Mouse (Mus musculus): ENCODE measurements around the gene Lrrc1. TPM values are rescaled to one million over a fixed set of nuclear protein-coding genes. Genes with fewer than 3 reads are reported as not detected.
A peak's percentile ranks its signal among the peaks of the same experiment; 100 is the strongest.

Lrrc1 gene
- total and polyA plus RNA-seq, 3 experiments: 5.3 to 12.1 TPM; not detected in 1

DNA sequence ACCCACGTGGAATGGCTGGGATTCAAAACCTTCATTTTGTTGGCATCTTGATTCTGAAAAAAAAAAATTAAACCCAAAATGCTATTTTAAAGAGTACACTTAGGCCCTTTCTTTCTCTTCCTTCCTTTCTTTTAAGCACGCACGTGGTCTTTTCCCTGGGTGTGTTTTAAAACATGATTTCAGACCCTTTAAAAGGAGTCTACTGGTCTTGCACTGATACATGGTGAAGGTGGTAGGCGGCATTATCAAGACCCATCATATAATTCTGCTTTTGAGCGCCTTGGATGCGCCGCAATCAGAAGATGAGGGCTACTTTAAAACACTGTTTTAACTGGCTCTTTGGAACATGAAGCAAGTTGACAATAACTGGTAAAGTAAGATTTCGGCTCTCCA, 115.9 kb downstream of the Lrrc1 start:
- no peaks in the 10 kb centered on the region for H3K27me3 ChIP-seq (ENCODE audit: control insufficient read depth in 1 of 2, insufficient read depth in 2 of 2, low read length in 2 of 2)
- TF ChIP-seq MXI1 (IDR thresholded peaks at IDR 0.05; ENCODE audit: low read depth, low read length) (peak; percentile 55), KAT2A (conservative IDR thresholded peaks at IDR 0.05; ENCODE audit: low read depth, low read length) (no peak), CHD2 (IDR thresholded peaks at IDR 0.05; ENCODE audit: low read length) (no peak), TCF12 (IDR thresholded peaks at IDR 0.05; ENCODE audit: low read depth, low read length) (no peak), GATA1 (IDR thresholded peaks at IDR 0.05; ENCODE audit: low read depth, low read length) (0 out of 2 replicates have a peak, but pooled peaks have one; percentile 22), RCOR1 (IDR thresholded peaks at IDR 0.05; ENCODE audit: low read depth, low read length) (peak; percentile 49; the same call in 1 of the 2 replicates), SMC3 (IDR thresholded peaks at IDR 0.05; ENCODE audit: low read depth, low read length) (no peak), ELF1 (IDR thresholded peaks at IDR 0.05; ENCODE audit: low read depth, low read length) (no peak), TAL1 (IDR thresholded peaks at IDR 0.05; ENCODE audit: low read length) (no peak), POLR2AphosphoS2 (IDR thresholded peaks at IDR 0.05; ENCODE audit: low read length) (no peak), MAX (IDR thresholded peaks at IDR 0.05; ENCODE audit: low read length) (peak; percentile 69), MYC (IDR thresholded peaks at IDR 0.05; ENCODE audit: low read depth, low read length) (peak; percentile 72; the same call in 1 of the 2 replicates), CHD1 (IDR thresholded peaks at IDR 0.05; ENCODE audit: low read depth, low read length) (no peak), UBTF (IDR thresholded peaks at IDR 0.05; ENCODE audit: borderline replicate concordance, insufficient read depth, low read depth, low read length) (no peak)
- no peaks in the 10 kb centered on the region for H3K9me3 ChIP-seq (replicated peaks; ENCODE audit: insufficient read depth, low read length)
- peak overlapping the region; percentile 60 for H3K9ac ChIP-seq (ENCODE audit: control insufficient read depth, low read depth, low read length, poor library complexity, severe bottlenecking)
- H3K79me2 ChIP-seq (ENCODE audit: control insufficient read depth, insufficient read depth, low read length, poor library complexity): no peaks in the 10 kb centered on the region; the same call in 1 of the 2 replicates
- peaks cover 20 to 40% of the 10 kb centered on the region in 2 experiments for H3K4me1 ChIP-seq (ENCODE audit: control insufficient read depth in 1 of 2, insufficient read depth in 2 of 2, low read length in 2 of 2)
- DNase-seq (ENCODE audit: low read depth, low spot score): peak; percentile 57
- peaks cover 0 to 30% of the 10 kb centered on the region in 2 experiments; a peak in 3 of 4 replicates for H3K36me3 ChIP-seq (ENCODE audit: control insufficient read depth in 1 of 2, insufficient read depth in 2 of 2, low read length in 2 of 2)
- H3K4me3 ChIP-seq (ENCODE audit: control insufficient read depth in 1 of 2, insufficient read depth in 1 of 2, low read depth in 2 of 2, low read length in 2 of 2): 0 out of 4 replicates have a peak overlapping the region, but pooled peaks of 1 of the 2 experiments have one; percentile 19
- H3K27ac ChIP-seq (ENCODE audit: control insufficient read depth, low read depth, low read length): peak overlapping the region; percentile 98

DNA sequence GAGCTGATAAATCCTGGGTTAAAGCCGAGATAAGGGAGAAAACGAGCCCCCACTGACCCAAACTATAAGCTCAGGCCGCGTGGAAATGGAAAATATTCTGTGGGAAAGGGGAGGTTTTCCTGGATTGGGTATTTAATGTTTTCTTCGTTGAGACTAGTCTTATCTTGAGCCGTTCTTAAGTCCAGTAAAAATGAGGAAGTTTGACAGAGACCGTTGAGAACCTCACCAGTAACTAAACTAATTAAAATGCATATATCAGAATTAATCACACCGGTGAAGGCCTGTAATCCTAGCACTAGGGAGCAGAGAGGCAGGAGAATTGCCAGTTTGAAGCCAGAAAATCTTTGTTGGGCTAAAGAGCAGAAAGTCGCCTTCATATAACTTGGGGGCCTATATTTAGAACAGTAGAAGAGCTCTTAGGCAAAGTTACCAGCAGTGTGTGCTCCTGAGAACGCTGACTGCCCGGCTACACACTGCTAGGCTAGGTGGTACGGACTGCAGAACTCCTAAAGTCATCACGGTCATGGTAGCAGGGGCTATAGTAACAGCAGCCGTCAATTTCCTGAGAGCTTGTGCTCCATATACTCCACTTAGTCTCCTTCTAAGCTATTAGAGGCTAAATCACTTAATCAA, 116.4 kb downstream of the Lrrc1 start:
- H3K27me3 ChIP-seq (ENCODE audit: control insufficient read depth in 1 of 2, insufficient read depth in 2 of 2, low read length in 2 of 2): no peaks in the 10 kb centered on the region
- peak overlapping the region; percentile 67 for H3K9ac ChIP-seq (ENCODE audit: control insufficient read depth, low read depth, low read length, poor library complexity, severe bottlenecking)
- peaks cover 0 to 30% of the 10 kb centered on the region in 2 experiments; a peak in 2 of 4 replicates for H3K36me3 ChIP-seq (ENCODE audit: control insufficient read depth in 1 of 2, insufficient read depth in 2 of 2, low read length in 2 of 2)
- peak; percentile 83 for DNase-seq (ENCODE audit: low read depth, low spot score)
- H3K27ac ChIP-seq (ENCODE audit: control insufficient read depth, low read depth, low read length): peak overlapping the region; percentile 98
- H3K4me1 ChIP-seq (ENCODE audit: control insufficient read depth in 1 of 2, insufficient read depth in 2 of 2, low read length in 2 of 2): peaks cover 20 to 42% of the 10 kb centered on the region in 2 experiments
- H3K9me3 ChIP-seq (replicated peaks; ENCODE audit: insufficient read depth, low read length): no peaks in the 10 kb centered on the region
- peak overlapping the region; percentile 27 to 32 for H3K4me3 ChIP-seq (ENCODE audit: control insufficient read depth in 1 of 2, insufficient read depth in 1 of 2, low read depth in 2 of 2, low read length in 2 of 2)
- TF ChIP-seq UBTF (IDR thresholded peaks at IDR 0.05; ENCODE audit: borderline replicate concordance, insufficient read depth, low read depth, low read length) (no peak), POLR2AphosphoS2 (IDR thresholded peaks at IDR 0.05; ENCODE audit: low read length) (no peak), ZMIZ1 (IDR thresholded peaks at IDR 0.05; ENCODE audit: low read depth, low read length) (no peak), CHD1 (IDR thresholded peaks at IDR 0.05; ENCODE audit: low read depth, low read length) (no peak), BHLHE40 (IDR thresholded peaks at IDR 0.05; ENCODE audit: borderline replicate concordance, low read depth, low read length) (0 out of 2 replicates have a peak, but pooled peaks have one; percentile 3), MAX (IDR thresholded peaks at IDR 0.05; ENCODE audit: low read length) (no peak), ETS1 (IDR thresholded peaks at IDR 0.05; ENCODE audit: low read depth, low read length) (peak; percentile 62; the same call in 1 of the 2 replicates), JUND (IDR thresholded peaks at IDR 0.05; ENCODE audit: low read depth, low read length) (no peak), E2F4 (IDR thresholded peaks at IDR 0.05; ENCODE audit: borderline replicate concordance, low read depth, low read length) (no peak), GATA1 (IDR thresholded peaks at IDR 0.05; ENCODE audit: low read depth, low read length) (peak; percentile 75), TBP (IDR thresholded peaks at IDR 0.05; ENCODE audit: low read depth, low read length) (peak; percentile 64; the same call in 1 of the 2 replicates), TCF12 (IDR thresholded peaks at IDR 0.05; ENCODE audit: low read depth, low read length) (0 out of 2 replicates have a peak, but pooled peaks have one; percentile 54), EP300 (IDR thresholded peaks at IDR 0.05; ENCODE audit: low read depth in 1 of 2, low read length in 2 of 2) (peak; percentile 84), MYB (IDR thresholded peaks at IDR 0.05; ENCODE audit: low read depth, low read length) (peak; percentile 91), GABPA (IDR thresholded peaks at IDR 0.05; ENCODE audit: low read depth, low read length) (no peak), SIN3A (IDR thresholded peaks at IDR 0.05; ENCODE audit: low read length) (no peak; the same call in 1 of the 2 replicates), ZC3H11A (IDR thresholded peaks at IDR 0.05; ENCODE audit: low read depth, low read length) (no peak), MYC (IDR thresholded peaks at IDR 0.05; ENCODE audit: low read depth, low read length) (no peak), NELFE (IDR thresholded peaks at IDR 0.05; ENCODE audit: low read depth, low read length) (0 out of 2 replicates have a peak, but pooled peaks have one; percentile 14), TAL1 (IDR thresholded peaks at IDR 0.05; ENCODE audit: low read length) (no peak), RCOR1 (IDR thresholded peaks at IDR 0.05; ENCODE audit: low read depth, low read length) (peak; percentile 65; the same call in 1 of the 2 replicates)
- no peaks in the 10 kb centered on the region; the same call in 1 of the 2 replicates for H3K79me2 ChIP-seq (ENCODE audit: control insufficient read depth, insufficient read depth, low read length, poor library complexity)

Data from MEL (cell line).